Mouse (Mus musculus) MEL (cell line): ENCODE results near the gene Mrpl33. TPM values are rescaled to one million over a fixed set of nuclear protein-coding genes. Genes with fewer than 3 reads are reported as not detected.

ENCODE experiments used
- DNase-seq: peaks from one replicate; pipeline ENCODE4 v3.0.0; 2011; ENCODE audit warnings: low read depth, low spot score
- H3K27ac ChIP-seq: 2 replicates; pipeline ENCODE4 v1.5.1; 2012; ENCODE audit warnings: low read depth, mild to moderate bottlenecking, control low read depth, low read length, moderate library complexity; ENCODE audit not compliant: control insufficient read depth
- H3K27me3 ChIP-seq, 2 experiments: fragments of 150-350 bp in 1 of 2; sonication (generic) in 1 of 2; 2 replicates each; pipeline ENCODE4 v1.6.1; 2012; ENCODE audit warnings: low read length in 2 of 2, mild to moderate bottlenecking in 2 of 2, improper control_type of control experiment in 1 of 2, moderate library complexity in 1 of 2; ENCODE audit not compliant: insufficient read depth in 2 of 2, control insufficient read depth in 1 of 2
- H3K36me3 ChIP-seq, 2 experiments: 2 replicates each; pipeline ENCODE4 v1.6.1; 2012 to 2014; ENCODE audit warnings: low read length in 2 of 2, improper control_type of control experiment in 1 of 2, inconsistent platforms in 1 of 2, mild to moderate bottlenecking in 1 of 2; ENCODE audit not compliant: insufficient read depth in 2 of 2, control insufficient read depth in 1 of 2
- H3K4me1 ChIP-seq, 2 experiments: fragments of 150-350 bp in 1 of 2; sonication (generic) in 1 of 2; 2 replicates each; pipeline ENCODE4 v1.6.1; 2012; ENCODE audit warnings: low read length in 2 of 2, improper control_type of control experiment in 1 of 2, mild to moderate bottlenecking in 1 of 2; ENCODE audit not compliant: insufficient read depth in 2 of 2, control insufficient read depth in 1 of 2
- H3K4me3 ChIP-seq, 2 experiments: fragments of 150-350 bp in 1 of 2; sonication (generic) in 1 of 2; 2 replicates each; pipeline ENCODE4 v1.5.1; 2012; ENCODE audit warnings: low read depth in 2 of 2, low read length in 2 of 2, mild to moderate bottlenecking in 2 of 2, moderate library complexity in 2 of 2, control low read depth in 1 of 2, improper control_type of control experiment in 1 of 2; ENCODE audit not compliant: control insufficient read depth in 1 of 2, insufficient read depth in 1 of 2
- H3K79me2 ChIP-seq: 2 replicates; pipeline ENCODE4 v1.6.1; 2012; ENCODE audit warnings: mild to moderate bottlenecking, low read length, moderate library complexity; ENCODE audit not compliant: control insufficient read depth, poor library complexity, insufficient read depth
- H3K9ac ChIP-seq: 2 replicates; pipeline ENCODE4 v1.6.1; 2012; ENCODE audit warnings: low read depth, mild to moderate bottlenecking, control low read depth, low read length, moderate library complexity; ENCODE audit not compliant: control insufficient read depth, poor library complexity, severe bottlenecking
- H3K9me3 ChIP-seq: fragments of 150-350 bp; sonication (generic); replicated peaks from 2 replicates; pipeline ENCODE4 v1.6.1; 2012; ENCODE audit warnings: mild to moderate bottlenecking, low read length, improper control_type of control experiment, moderate library complexity; ENCODE audit not compliant: insufficient read depth
- ELF1 ChIP-seq: IDR thresholded peaks from 2 replicates; pipeline ENCODE4 v1.6.1; 2014; ENCODE audit warnings: low read depth, mild to moderate bottlenecking, inconsistent platforms, low read length, improper control_type of control experiment, moderate library complexity
- EP300 ChIP-seq, 2 experiments: IDR thresholded peaks; 2 replicates each; pipeline ENCODE4 v1.6.1; 2011; ENCODE audit warnings: improper control_type of control experiment in 2 of 2, low read length in 2 of 2, low read depth in 1 of 2, mild to moderate bottlenecking in 1 of 2
- GABPA ChIP-seq: IDR thresholded peaks from 2 replicates; pipeline ENCODE4 v1.6.1; 2012; ENCODE audit warnings: low read depth, mild to moderate bottlenecking, inconsistent platforms, low read length, improper control_type of control experiment, moderate library complexity
- GATA1 ChIP-seq: IDR thresholded peaks from 2 replicates; pipeline ENCODE4 v1.6.1; 2011; ENCODE audit warnings: low read depth, low read length, improper control_type of control experiment
- JUND ChIP-seq: IDR thresholded peaks from 2 replicates; pipeline ENCODE4 v1.6.1; 2011; ENCODE audit warnings: low read depth, mild to moderate bottlenecking, improper control_type of control experiment, low read length
- KAT2A ChIP-seq: conservative IDR thresholded peaks from 2 replicates; pipeline ENCODE4 v1.6.1; 2012; ENCODE audit warnings: low read depth, low read length, improper control_type of control experiment, inconsistent platforms
- MAFK ChIP-seq: IDR thresholded peaks from 2 replicates; pipeline ENCODE4 v1.6.1; 2011; ENCODE audit warnings: low read depth, mild to moderate bottlenecking, low read length, improper control_type of control experiment, borderline replicate concordance
- MAX ChIP-seq: IDR thresholded peaks from 2 replicates; pipeline ENCODE4 v1.6.1; 2011; ENCODE audit warnings: low read length, improper control_type of control experiment
- MAZ ChIP-seq: IDR thresholded peaks from 2 replicates; pipeline ENCODE4 v1.6.1; 2012; ENCODE audit warnings: low read depth, mild to moderate bottlenecking, inconsistent platforms, low read length, improper control_type of control experiment
- MYC ChIP-seq: IDR thresholded peaks from 2 replicates; pipeline ENCODE4 v1.6.1; 2011; ENCODE audit warnings: low read depth, mild to moderate bottlenecking, low read length, improper control_type of control experiment, moderate library complexity
- NELFE ChIP-seq: IDR thresholded peaks from 2 replicates; pipeline ENCODE4 v1.6.1; 2011; ENCODE audit warnings: low read depth, low read length, improper control_type of control experiment
- POLR2A ChIP-seq, 2 experiments: IDR thresholded peaks; 2 replicates each; pipeline ENCODE4 v1.6.1; 2011 to 2012; ENCODE audit warnings: low read length in 2 of 2, mild to moderate bottlenecking in 2 of 2, control low read depth in 1 of 2, improper control_type of control experiment in 1 of 2, low read depth in 1 of 2, moderate library complexity in 1 of 2; ENCODE audit not compliant: control insufficient read depth in 1 of 2, insufficient read depth in 1 of 2, poor library complexity in 1 of 2
- RAD21 ChIP-seq: IDR thresholded peaks from 2 replicates; pipeline ENCODE4 v1.6.1; 2011; ENCODE audit warnings: mild to moderate bottlenecking, low read depth, low read length, improper control_type of control experiment
- RCOR1 ChIP-seq: IDR thresholded peaks from 2 replicates; pipeline ENCODE4 v1.6.1; 2012; ENCODE audit warnings: low read depth, mild to moderate bottlenecking, inconsistent platforms, low read length, improper control_type of control experiment
- SIN3A ChIP-seq: IDR thresholded peaks from 2 replicates; pipeline ENCODE4 v1.6.1; 2012; ENCODE audit warnings: low read length, improper control_type of control experiment, inconsistent platforms
- TAL1 ChIP-seq: IDR thresholded peaks from 2 replicates; pipeline ENCODE4 v1.6.1; 2012; ENCODE audit warnings: mild to moderate bottlenecking, inconsistent platforms, low read length, moderate library complexity, mixed read lengths
- TCF12 ChIP-seq: IDR thresholded peaks from 2 replicates; pipeline ENCODE4 v1.6.1; 2014; ENCODE audit warnings: low read depth, mild to moderate bottlenecking, inconsistent platforms, low read length, improper control_type of control experiment, moderate library complexity
- USF1 ChIP-seq: IDR thresholded peaks from 2 replicates; pipeline ENCODE4 v1.6.1; 2014; ENCODE audit warnings: low read depth, mild to moderate bottlenecking, inconsistent platforms, low read length, improper control_type of control experiment, moderate library complexity
- USF2 ChIP-seq, 2 experiments: IDR thresholded peaks; 2 replicates each; pipeline ENCODE4 v1.6.1; 2011 to 2012; ENCODE audit warnings: improper control_type of control experiment in 2 of 2, low read length in 2 of 2, borderline replicate concordance in 1 of 2, inconsistent platforms in 1 of 2, low read depth in 1 of 2, mild to moderate bottlenecking in 1 of 2; ENCODE audit not compliant: insufficient read depth in 1 of 2
- ZMIZ1 ChIP-seq: IDR thresholded peaks from 2 replicates; pipeline ENCODE4 v1.6.1; 2012; ENCODE audit warnings: low read depth, mild to moderate bottlenecking, inconsistent platforms, low read length, improper control_type of control experiment, moderate library complexity
- ZNF384 ChIP-seq: IDR thresholded peaks from 2 replicates; pipeline ENCODE4 v1.6.1; 2012; ENCODE audit warnings: low read depth, mild to moderate bottlenecking, inconsistent platforms, low read length, improper control_type of control experiment
- polyA plus RNA-seq, 2 experiments: library from polyadenylated mRNA; stranded (reverse) in 1 of 2; unstranded in 1 of 2; fragments of >175 nt in 1 of 2; fragments of >200 nt in 1 of 2; gene quantifications; 2 replicates each; pipeline versions ENCODE4 v1.2.1 to v1.2.4; 2012; ENCODE audit warnings: low replicate concordance in 2 of 2, low read depth in 1 of 2; ENCODE audit not compliant: insufficient read length in 2 of 2, insufficient read depth in 1 of 2, missing spikeins in 1 of 2
- total RNA-seq: library from RNA; depleted of rRNA; stranded (reverse); fragments of 300-350 nt; gene quantifications from 2 replicates; pipeline ENCODE4 v1.2.3, GENCODE M21; 2012

The Mrpl33 gene
- total and polyA plus RNA-seq, 3 experiments = 158 to 249 TPM; not detected in 1

DNA sequence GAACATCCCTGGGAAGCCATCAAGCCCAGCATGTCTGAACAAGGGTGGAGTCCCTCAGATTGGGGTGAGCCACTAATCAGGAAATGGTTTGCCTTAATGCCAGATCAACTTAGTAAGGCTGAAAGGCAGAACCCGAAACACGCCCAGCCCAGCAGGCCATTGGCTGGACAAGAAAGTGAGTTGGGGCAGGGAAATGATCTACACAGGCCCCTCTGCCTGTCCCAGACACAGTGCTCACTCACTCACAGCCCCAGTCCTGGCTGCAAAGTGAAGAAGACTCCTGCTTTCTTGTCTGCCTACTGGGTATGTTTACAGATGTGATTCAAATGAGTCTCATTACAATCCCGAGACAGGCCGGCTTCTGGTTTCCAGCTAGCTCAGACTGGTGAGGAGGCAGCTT lies 37.4 kb downstream of the Mrpl33 start:
- no peak overlapping the region for H3K4me3 ChIP-seq
- H3K36me3 ChIP-seq = no peaks in the 10 kb centered on the region; a peak in 1 of 4 replicates
- H3K27me3 ChIP-seq = no peaks in the 10 kb centered on the region
- no peak for DNase-seq
- no peaks in the 10 kb centered on the region for H3K4me1 ChIP-seq
- H3K9me3 ChIP-seq = no peaks in the 10 kb centered on the region
- H3K79me2 ChIP-seq = no peaks in the 10 kb centered on the region
- TF ChIP-seq GABPA (no peak), ELF1 (no peak), ZMIZ1 (no peak), MAFK (no peak), USF1 (no peak), RAD21 (no peak), MAZ (no peak), RCOR1 (no peak), POLR2A (IDR thresholded peaks at IDR 0.05; ENCODE audit: control insufficient read depth in 1 of 2, insufficient read depth in 1 of 2, low read depth in 1 of 2, low read length in 2 of 2, poor library complexity in 1 of 2) (no peak), SIN3A (no peak), TAL1 (no peak), MAX (no peak), MYC (no peak), USF2 (IDR thresholded peaks at IDR 0.05; ENCODE audit: borderline replicate concordance in 1 of 2, insufficient read depth in 1 of 2, low read depth in 1 of 2, low read length in 2 of 2) (no peak), EP300 (IDR thresholded peaks at IDR 0.05; ENCODE audit: low read depth in 1 of 2, low read length in 2 of 2) (no peak)
- TF ChIP-seq, all 39 proteins: peak for 0
- no peak overlapping the region for H3K9ac ChIP-seq
- no peak overlapping the region for H3K27ac ChIP-seq

GRCm38 (mm10) chr5:31634679-31635078 lies 37.9 kb downstream of the Mrpl33 start:
- no peaks in the 10 kb centered on the region; a peak in 1 of 4 replicates for H3K36me3 ChIP-seq
- no peak overlapping the region for H3K4me3 ChIP-seq
- H3K9ac ChIP-seq = no peak overlapping the region
- no peak for DNase-seq
- H3K79me2 ChIP-seq = no peaks in the 10 kb centered on the region
- no peak overlapping the region for H3K27ac ChIP-seq
- H3K4me1 ChIP-seq = no peaks in the 10 kb centered on the region
- H3K9me3 ChIP-seq = no peaks in the 10 kb centered on the region
- no peaks in the 10 kb centered on the region for H3K27me3 ChIP-seq
- TF ChIP-seq NELFE = no peak
- TF ChIP-seq TCF12 = no peak
- TF ChIP-seq MAX = no peak
- no peak for TF ChIP-seq JUND
- TF ChIP-seq ZMIZ1 = no peak
- no peak for TF ChIP-seq KAT2A
- TF ChIP-seq EP300 (IDR thresholded peaks at IDR 0.05; ENCODE audit: low read depth in 1 of 2, low read length in 2 of 2) = no peak
- no peak for TF ChIP-seq GATA1
- TF ChIP-seq ZNF384 = no peak
